Mouse (Mus musculus): ENCODE data around the gene Map2k7. TPM values are rescaled to one million over a fixed set of nuclear protein-coding genes. Genes with fewer than 3 reads are reported as not detected.
A peak's percentile ranks its signal among the peaks of the same experiment; 100 is the strongest.
"Not testable (repeated sequence)": the region's sequence is repeated elsewhere in the genome, so short reads cannot be mapped to it uniquely, and the experiment has no call there.

Gene Map2k7
- total RNA-seq, 2 experiments from 2014 or later: 75.8 to 82.8 TPM

GRCm38 (mm10) chr8:4255471-4255870 lies 16.9 kb downstream of the Map2k7 start:
- DNase-seq: not testable (repeated sequence)
- intact Hi-C loops (cut with DNase I): loop anchor here (5.0 kb wide), 1 partner anchor 113 kb away; no protein-coding TSS in a partner anchor

DNA sequence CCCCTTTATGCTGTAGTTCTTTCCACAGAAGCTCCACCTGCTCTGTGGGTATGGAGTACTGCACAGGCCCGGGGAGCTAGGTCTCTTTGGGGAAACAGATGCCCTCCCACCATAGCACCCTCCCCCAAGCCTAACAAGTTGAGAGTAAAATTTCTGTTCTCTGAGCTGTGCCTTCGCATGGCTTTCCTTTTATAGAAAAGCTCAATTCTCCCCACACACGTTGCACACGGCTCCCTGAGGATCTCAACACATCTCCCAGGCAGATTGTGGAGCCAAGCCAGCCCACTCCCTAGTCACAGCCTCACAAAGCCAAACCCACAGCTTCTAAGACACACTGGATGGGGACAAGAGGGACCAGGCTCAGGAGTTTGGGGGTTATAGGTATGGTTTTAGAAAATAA lies 18.4 kb downstream of the Map2k7 start:
- DNase-seq: no peak
- intact Hi-C loops (cut with DNase I): loop anchor here (5.0 kb wide), 1 partner anchor 115 kb away; no protein-coding TSS in a partner anchor

GRCm38 (mm10) chr8:4257350-4257749 lies 18.8 kb downstream of the Map2k7 start:
- intact Hi-C loops (cut with DNase I): loop anchor here (5.0 kb wide), 1 partner anchor 115 kb away; no protein-coding TSS in a partner anchor
- DNase-seq: no peak

DNA sequence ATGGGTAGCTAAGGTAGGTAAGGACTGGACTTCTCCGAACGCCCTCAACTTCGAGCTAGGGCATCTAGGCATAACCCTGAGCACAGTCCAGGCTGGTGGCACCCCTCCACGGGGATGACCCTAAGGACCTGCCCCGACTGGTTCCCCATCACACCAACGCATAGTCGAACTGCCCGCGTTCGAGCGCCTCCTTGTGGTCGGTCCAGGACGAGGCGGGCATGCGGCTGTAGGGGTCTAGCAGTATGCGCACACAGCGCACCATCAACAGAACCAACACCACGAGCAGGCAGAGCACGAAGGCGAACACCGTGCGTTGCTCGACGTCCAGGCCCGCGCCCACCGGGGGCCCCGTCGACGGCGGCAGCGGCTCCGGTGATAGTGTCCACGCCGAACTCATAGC lies 19.7 kb downstream of the Map2k7 start:
- intact Hi-C loops (cut with DNase I): loop anchor here (5.0 kb wide), 1 partner anchor 116 kb away; no protein-coding TSS in a partner anchor
- DNase-seq: peak; percentile 51 to 59

- no peak for DNase-seq
- intact Hi-C loops (cut with DNase I): loop anchor here (5.0 kb wide), 1 partner anchor 116 kb away; no protein-coding TSS in a partner anchor
Measured at GRCm38 (mm10) chr8:4258678-4259077, 20.1 kb downstream of the Map2k7 start.

GRCm38 (mm10) chr8:4259125-4259804 lies 20.7 kb downstream of the Map2k7 start, which contains the start of gene Ctxn1:
Gene Ctxn1, minus strand, starts transcription at chr8:4259274.
- intact Hi-C loops (cut with DNase I): loop anchor here (5.0 kb wide), 1 partner anchor 117 kb away; no protein-coding TSS in a partner anchor

DNA sequence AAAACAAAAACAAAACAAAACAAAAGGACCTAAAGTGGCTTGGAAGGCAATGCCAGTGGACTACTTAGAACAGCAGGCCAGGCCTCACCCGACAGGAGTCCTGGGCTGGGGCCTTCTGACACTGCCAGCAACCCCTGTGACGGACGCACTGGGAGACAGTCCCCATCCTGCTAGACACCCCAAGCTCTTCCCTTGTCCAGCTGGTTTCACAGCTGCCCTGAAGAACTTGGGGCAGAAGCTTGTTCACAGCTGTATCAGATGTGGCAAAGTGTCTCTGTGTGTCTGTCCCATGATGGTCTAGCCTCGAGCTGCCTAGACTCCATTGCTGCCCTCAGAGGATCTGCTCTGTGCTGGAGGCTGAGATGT lies 21.2 kb downstream of the Map2k7 start:
- intact Hi-C loops (cut with DNase I): loop anchor here (5.0 kb wide), 1 partner anchor 117 kb away; no protein-coding TSS in a partner anchor
- no peak for DNase-seq

More at GRCm38 (mm10) chr8:4259125-4259804, 20.7 kb downstream of the Map2k7 start, which contains the start of gene Ctxn1:
- peak; percentile 84 to 91 for DNase-seq

DNA sequence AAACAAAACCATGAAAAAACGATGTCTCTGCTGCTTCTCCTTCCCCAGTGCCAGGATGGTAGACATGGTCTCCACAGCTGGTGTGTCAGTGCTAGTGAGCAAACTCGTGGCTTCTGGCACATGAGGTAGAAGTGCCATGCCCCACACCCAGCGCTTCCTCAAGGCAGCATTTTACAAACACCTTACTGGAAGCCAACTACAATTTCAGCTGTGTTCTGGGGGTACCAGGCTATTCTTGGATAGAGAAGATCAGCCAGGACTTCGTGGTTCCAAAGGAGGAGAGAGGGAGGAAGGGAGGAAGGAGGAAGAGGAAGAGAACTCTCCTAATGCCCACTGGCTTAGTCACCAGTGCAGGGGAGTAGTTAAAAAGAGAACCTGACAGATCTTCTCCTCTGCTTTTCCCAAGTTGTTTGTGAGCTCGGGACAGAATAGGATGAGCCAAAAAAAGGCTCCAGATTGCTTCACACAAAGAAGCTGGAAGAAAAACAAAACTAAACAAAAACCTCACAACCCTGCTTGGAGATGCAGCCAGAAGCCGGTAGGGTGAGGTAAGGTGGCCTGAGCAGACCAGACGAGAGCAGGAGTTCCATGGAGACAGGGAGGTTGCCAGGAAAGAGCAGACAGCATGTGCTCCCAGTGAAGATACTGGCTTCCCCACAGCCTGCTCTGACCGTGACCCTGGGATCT lies 24.7 kb downstream of the Map2k7 start:
- intact Hi-C loops (cut with DNase I): no loop called here
- DNase-seq: no peak

GRCm38 (mm10) chr8:4265160-4265914 lies 26.8 kb downstream of the Map2k7 start:
- intact Hi-C loops (cut with DNase I): loop anchor here (5.0 kb wide), 1 partner anchor 107 kb away; no protein-coding TSS in a partner anchor
- no peak for DNase-seq

- intact Hi-C loops (cut with DNase I): loop anchor here (5.0 kb wide), 1 partner anchor 105 kb away; no protein-coding TSS in a partner anchor
- no peak for DNase-seq
Measured at GRCm38 (mm10) chr8:4267627-4268026, 29.1 kb downstream of the Map2k7 start.

DNA sequence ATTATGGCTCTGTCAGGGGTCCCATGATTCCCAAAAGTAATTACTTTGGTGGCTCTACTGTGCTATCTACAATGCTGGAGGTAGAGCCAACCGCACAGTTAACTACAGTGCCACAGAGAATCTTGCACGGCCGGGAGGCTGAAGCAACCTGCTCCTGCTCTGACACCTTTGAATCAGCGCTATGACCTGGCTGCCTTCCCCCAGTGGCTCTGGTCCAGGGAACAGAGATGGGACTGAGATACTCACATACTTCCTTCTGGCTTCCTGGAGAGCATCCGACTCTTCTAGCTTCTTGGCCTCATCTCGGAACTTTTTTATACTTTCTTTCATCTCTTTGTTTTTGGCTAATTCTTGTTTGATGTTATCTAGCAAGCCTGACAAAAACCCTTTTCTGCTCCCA lies 31.1 kb downstream of the Map2k7 start:
- intact Hi-C loops (cut with DNase I): loop anchor here (5.0 kb wide), 1 partner anchor 103 kb away; no protein-coding TSS in a partner anchor
- DNase-seq: no peak

DNA sequence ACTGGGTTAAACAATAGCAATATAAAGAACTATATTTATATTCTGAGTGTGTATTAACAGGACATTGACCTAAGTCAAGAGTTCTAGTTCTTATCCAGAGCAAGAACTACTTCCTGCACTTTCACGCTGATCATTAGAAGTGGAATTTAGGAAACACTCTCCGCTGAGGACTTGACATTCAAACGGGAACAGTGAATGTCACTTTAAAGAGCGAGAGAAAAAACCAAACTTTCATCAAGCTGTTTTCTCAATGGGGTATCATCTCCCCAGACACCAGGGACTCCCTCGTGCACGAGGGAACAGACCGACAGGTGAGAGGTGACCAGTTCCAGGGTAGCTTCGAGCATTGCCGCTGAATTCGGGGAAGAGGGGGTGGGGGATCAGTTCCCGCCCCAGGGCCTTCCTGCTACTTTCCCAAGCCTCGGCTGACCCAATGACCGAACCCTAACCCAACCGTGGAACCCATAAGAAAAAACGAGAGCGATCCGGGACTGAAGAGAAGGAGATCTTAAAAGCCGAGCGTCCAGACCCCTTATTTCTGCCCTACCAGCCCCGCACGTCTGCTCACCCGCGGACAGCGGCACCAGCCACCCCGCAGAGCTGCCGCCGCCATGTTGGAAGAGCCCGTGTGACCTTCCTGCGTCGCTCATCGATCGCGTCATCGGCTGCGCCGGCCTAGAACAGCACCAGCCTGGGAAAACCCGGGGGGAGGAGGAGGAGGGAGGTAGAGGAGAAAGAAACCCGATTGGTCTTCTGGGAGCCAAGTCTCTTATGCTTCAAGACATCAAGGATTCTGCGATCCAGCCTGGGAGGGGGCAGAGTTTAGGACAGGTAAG lies 37.0 kb downstream of the Map2k7 start, which contains the start of gene Timm44:
Timm44 (minus strand) TSS at position 639 of the 836 bp plus-strand sequence.
- intact Hi-C loops (cut with DNase I): loop anchor here (5.0 kb wide), 1 partner anchor 47 kb away; no protein-coding TSS in a partner anchor
- peak; percentile 86 to 90 for DNase-seq

DNA sequence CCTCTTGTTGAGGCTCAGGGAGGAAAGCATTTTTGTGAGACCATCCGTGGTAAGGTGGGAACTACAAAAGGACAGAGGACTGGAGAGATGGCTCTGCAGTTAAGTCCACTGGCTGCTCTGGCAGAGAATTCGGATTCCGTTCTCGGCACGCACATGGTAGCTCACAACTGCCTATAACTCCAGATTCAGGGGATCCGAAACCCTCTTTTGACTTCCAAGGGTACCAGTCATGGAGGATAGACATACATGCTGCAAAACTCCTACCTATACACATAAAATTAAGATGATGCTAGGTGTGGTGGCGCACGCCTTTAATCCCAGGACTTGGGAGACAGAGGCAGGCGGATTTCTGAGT lies 37.5 kb downstream of the Map2k7 start:
- DNase-seq: no peak
- intact Hi-C loops (cut with DNase I): loop anchor here (5.0 kb wide), 1 partner anchor 46 kb away; no protein-coding TSS in a partner anchor

DNA sequence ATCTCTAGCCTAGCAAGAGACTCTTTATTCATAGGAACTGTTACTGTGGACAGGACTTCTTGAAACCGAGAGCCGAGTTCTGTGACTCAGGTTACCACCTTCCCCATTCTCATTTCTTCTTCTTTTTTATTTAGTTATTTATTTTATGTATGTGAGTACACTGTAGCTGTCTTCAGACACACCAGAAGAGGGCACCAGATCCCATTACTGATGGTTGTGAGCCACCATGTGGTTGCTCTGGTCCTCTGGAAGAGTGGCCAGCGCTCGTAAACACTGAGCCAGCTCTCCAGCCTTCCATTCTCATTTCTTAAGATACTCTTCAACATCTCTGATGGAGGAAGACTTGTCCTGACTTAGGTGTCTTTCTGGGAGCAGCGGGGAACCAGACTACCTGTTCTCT lies 54.2 kb downstream of the Map2k7 start:
- intact Hi-C loops (cut with DNase I): no loop called here
- DNase-seq: no peak

Other genes starting within 250 kb of the Map2k7 start
- under 1 TPM; 0.48 to 0.49 TPM for gene Cd209f, start 132.9 kb upstream of the Map2k7 start, total RNA-seq (2021)
- under 1 TPM in 1 of 2 experiments, not detected in 1; 0.33 TPM for gene Cd209g, start 104.6 kb upstream of the Map2k7 start, total RNA-seq (2021)
- 10 to 100 TPM; 12.1 to 12.3 TPM for gene Evi5l, start 72.2 kb upstream of the Map2k7 start, total RNA-seq (2021)
- gene Prr36, start 21.3 kb upstream of the Map2k7 start, total RNA-seq (2021): not detected
- under 1 TPM in 1 of 2 experiments, not detected in 1; 0.07 TPM for gene Lrrc8e, start 11.9 kb upstream of the Map2k7 start, total RNA-seq (2021)
- under 1 TPM in 1 of 2 experiments, not detected in 1; 0.20 TPM for gene Gm49320, start 125 bp downstream of the Map2k7 start, total RNA-seq (2021)
- gene Tgfbr3l, start 9.5 kb downstream of the Map2k7 start, total RNA-seq (2021): 1 to 10 TPM; 2.5 to 3.0 TPM
- 10 to 100 TPM; 11.0 to 12.0 TPM for gene Snapc2, start 14.3 kb downstream of the Map2k7 start, total RNA-seq (2021)
- under 1 TPM; 0.42 to 0.71 TPM for gene Ctxn1, start 20.5 kb downstream of the Map2k7 start, total RNA-seq (2021)
- gene Timm44, start 37.2 kb downstream of the Map2k7 start, total RNA-seq (2021): 10 to 100 TPM; 71.3 to 74.9 TPM
- 10 to 100 TPM; 16.0 to 16.6 TPM for gene Ccl25, start 86.5 kb downstream of the Map2k7 start, total RNA-seq (2021)
- gene Elavl1, start 86.7 kb downstream of the Map2k7 start, total RNA-seq (2021): 10 to 100 TPM; 39.5 to 39.7 TPM